Mouse (Mus musculus): ENCODE results near the gene Kcmf1.

DNA sequence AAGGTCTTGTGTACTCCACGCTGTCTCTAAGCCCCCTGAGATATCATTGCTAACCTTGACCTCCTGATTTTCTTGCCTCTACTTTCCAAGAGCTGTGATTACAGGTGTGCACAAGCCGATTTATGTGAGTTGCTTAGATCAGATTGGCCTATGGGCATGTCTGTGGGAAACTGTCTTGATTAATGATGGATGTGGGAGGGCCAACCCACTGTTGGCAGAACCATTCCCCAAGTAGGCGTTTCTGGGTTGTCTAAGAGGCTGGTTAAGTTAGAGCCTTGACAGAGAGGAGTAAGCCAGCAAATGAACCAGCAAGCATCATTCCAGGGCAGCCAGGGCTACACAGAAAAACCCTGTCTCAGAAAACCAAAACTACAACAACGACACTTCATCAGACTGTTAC lies 26.3 kb upstream of the Kcmf1 start:
- TF ChIP-seq POLR2A (IDR thresholded peaks at IDR 0.05; ENCODE audit: insufficient read depth, low read length), result no peak
- no peak for TF ChIP-seq CTCF (IDR thresholded peaks at IDR 0.05; ENCODE audit: low read depth, low read length)
- TF ChIP-seq EP300 (IDR thresholded peaks at IDR 0.05; ENCODE audit: insufficient read depth, low read depth, low read length), result no peak

All from ES-Bruce4 (cell line).